Mouse (Mus musculus) neural tube, embryonic 15.5 days (tissue): ENCODE data around the gene Dach1. TPM values are rescaled to one million over a fixed set of nuclear protein-coding genes. Genes with fewer than 3 reads are reported as not detected.

ENCODE experiments used
- ATAC-seq: fragments of 200-750 bp; cut with Nextera tagmentation; 2 replicates; pipeline ENCODE4 v1.8.0; 2017; ENCODE audit warnings: mild to moderate bottlenecking, moderate TSS enrichment, moderate library complexity; ENCODE audit not compliant: low FRiP score
- H3K27ac ChIP-seq: fragments of 300-500 bp; sonication (generic); replicated peaks from 2 replicates; pipeline ENCODE4 v1.5.1; 2015; ENCODE audit warnings: mild to moderate bottlenecking, inconsistent platforms
- H3K27me3 ChIP-seq: fragments of 300-500 bp; sonication (generic); replicated peaks from 2 replicates; pipeline ENCODE4 v1.6.1; 2015; ENCODE audit warnings: inconsistent platforms
- H3K36me3 ChIP-seq: fragments of 300-500 bp; sonication (generic); 2 replicates; pipeline ENCODE4 v1.6.1; 2015; ENCODE audit warnings: inconsistent platforms
- H3K4me1 ChIP-seq: fragments of 300-500 bp; sonication (generic); 2 replicates; pipeline ENCODE4 v1.6.1; 2015; ENCODE audit warnings: inconsistent platforms
- H3K4me2 ChIP-seq: fragments of 300-500 bp; sonication (generic); 2 replicates; pipeline ENCODE4 v1.6.1; 2015; ENCODE audit warnings: inconsistent platforms, mild to moderate bottlenecking, moderate library complexity
- H3K4me3 ChIP-seq: fragments of 300-500 bp; sonication (generic); replicated peaks from 2 replicates; pipeline ENCODE4 v1.5.1; 2015; ENCODE audit warnings: mild to moderate bottlenecking, inconsistent platforms
- H3K9ac ChIP-seq: fragments of 300-500 bp; sonication (generic); replicated peaks from 2 replicates; pipeline ENCODE4 v1.6.1; 2015; ENCODE audit warnings: mild to moderate bottlenecking, inconsistent platforms
- H3K9me3 ChIP-seq: fragments of 300-500 bp; sonication (generic); replicated peaks from 2 replicates; pipeline ENCODE4 v1.6.1; 2016; ENCODE audit warnings: inconsistent platforms
- WGBS: fragments of 180-500 bp; shearing (Covaris S2); methylation state at CpG from one replicate; pipeline ENCODE4 v1.1.7; 2015; ENCODE audit warnings: mixed read lengths; 5-methylcytosine and 5-hydroxymethylcytosine counted together
- polyA plus RNA-seq: library from polyadenylated mRNA; unstranded; fragments of >200 nt; fragmentation: Nextera tagmentation; extraction: Ambion mirVana; gene quantifications from 2 replicates; pipeline ENCODE4 v1.2.1, GENCODE M21; 2015

Dach1 gene
- polyA plus RNA-seq, 1 experiment from 2014 or later = 14.9 TPM

- ATAC-seq = no peak
- Histone ChIP-seq H3K27ac (no peak overlapping the region), H3K9ac (no peak overlapping the region), H3K4me3 (no peak overlapping the region), H3K9me3 (no peaks in the 10 kb centered on the region), H3K27me3 (no peaks in the 10 kb centered on the region), H3K4me1 (no peaks in the 10 kb centered on the region; the same call in 1 of the 2 replicates), H3K4me2 (no peak overlapping the region), H3K36me3 (no peaks in the 10 kb centered on the region)
- 25% methylated on average over 7 of the region's 7 CpGs for WGBS
Observed at GRCm38 (mm10) chr14:98156753-98157152, 12.8 kb downstream of the Dach1 start.

GRCm38 (mm10) chr14:98155725-98156392 lies 13.7 kb downstream of the Dach1 start:
- WGBS = 45% methylated on average over 7 of the region's 7 CpGs
- Histone ChIP-seq H3K4me1 (no peaks in the 10 kb centered on the region; the same call in 1 of the 2 replicates), H3K9me3 (no peaks in the 10 kb centered on the region), H3K4me2 (no peak overlapping the region), H3K9ac (no peak overlapping the region), H3K36me3 (no peaks in the 10 kb centered on the region), H3K27me3 (no peaks in the 10 kb centered on the region), H3K4me3 (no peak overlapping the region), H3K27ac (no peak overlapping the region)
- no peak for ATAC-seq

- Histone ChIP-seq H3K4me3 (no peak overlapping the region), H3K9ac (no peak overlapping the region), H3K4me1 (no peaks in the 10 kb centered on the region; the same call in 1 of the 2 replicates), H3K9me3 (no peaks in the 10 kb centered on the region), H3K4me2 (no peak overlapping the region), H3K27ac (no peak overlapping the region), H3K27me3 (no peaks in the 10 kb centered on the region), H3K36me3 (no peaks in the 10 kb centered on the region)
- no peak for ATAC-seq
- WGBS = 24% methylated on average over 7 of the region's 7 CpGs
Observed at GRCm38 (mm10) chr14:98154832-98155422, 14.6 kb downstream of the Dach1 start.

GRCm38 (mm10) chr14:98141758-98142157 lies 27.8 kb downstream of the Dach1 start:
- no peaks in the 10 kb centered on the region for H3K36me3 ChIP-seq
- peaks cover 7% of the 10 kb centered on the region; the same call in 1 of the 2 replicates for H3K4me1 ChIP-seq
- WGBS = 56% methylated on average over 2 of the region's 2 CpGs
- H3K4me3 ChIP-seq = no peak overlapping the region
- no peaks in the 10 kb centered on the region for H3K27me3 ChIP-seq
- H3K9me3 ChIP-seq = no peaks in the 10 kb centered on the region
- ATAC-seq = no peak
- H3K9ac ChIP-seq = no peak overlapping the region
- no peak overlapping the region for H3K4me2 ChIP-seq
- H3K27ac ChIP-seq = no peak overlapping the region

- H3K27me3 ChIP-seq = no peaks in the 10 kb centered on the region
- no peaks in the 10 kb centered on the region for H3K36me3 ChIP-seq
- H3K27ac ChIP-seq = no peak overlapping the region
- H3K4me2 ChIP-seq = no peak overlapping the region
- no peak for ATAC-seq
- H3K4me1 ChIP-seq = peaks cover 7% of the 10 kb centered on the region; the same call in 1 of the 2 replicates
- no peak overlapping the region for H3K9ac ChIP-seq
- no peak overlapping the region for H3K4me3 ChIP-seq
- 37% methylated on average over 3 of the region's 3 CpGs for WGBS
- H3K9me3 ChIP-seq = no peaks in the 10 kb centered on the region
Observed at GRCm38 (mm10) chr14:98138873-98139665, 30.5 kb downstream of the Dach1 start.

- Histone ChIP-seq H3K27ac (no peak overlapping the region), H3K36me3 (no peaks in the 10 kb centered on the region), H3K9me3 (no peaks in the 10 kb centered on the region), H3K4me3 (no peak overlapping the region), H3K9ac (no peak overlapping the region), H3K4me1 (peaks cover 7% of the 10 kb centered on the region; the same call in 1 of the 2 replicates), H3K4me2 (no peak overlapping the region), H3K27me3 (no peaks in the 10 kb centered on the region)
- ATAC-seq = no peak
- WGBS = 25% methylated on average over 4 of the region's 4 CpGs
Observed at GRCm38 (mm10) chr14:98134546-98134945, 35.0 kb downstream of the Dach1 start.

GRCm38 (mm10) chr14:98123032-98123431 lies 46.5 kb downstream of the Dach1 start:
- no peaks in the 10 kb centered on the region for H3K27me3 ChIP-seq

GRCm38 (mm10) chr14:98116627-98117026 lies 52.9 kb downstream of the Dach1 start:
- Histone ChIP-seq H3K36me3 (no peaks in the 10 kb centered on the region), H3K4me2 (no peak overlapping the region), H3K4me1 (no peaks in the 10 kb centered on the region), H3K4me3 (no peak overlapping the region), H3K9ac (no peak overlapping the region), H3K27me3 (no peaks in the 10 kb centered on the region), H3K9me3 (no peaks in the 10 kb centered on the region), H3K27ac (no peak overlapping the region)
- ATAC-seq = no peak
- WGBS = 31% methylated on average over 1 of the region's 1 CpGs

More at GRCm38 (mm10) chr14:98123032-98123431, 46.5 kb downstream of the Dach1 start:
- Histone ChIP-seq H3K9ac (no peak overlapping the region), H3K27ac (no peak overlapping the region), H3K36me3 (no peaks in the 10 kb centered on the region), H3K9me3 (no peaks in the 10 kb centered on the region), H3K4me2 (no peak overlapping the region), H3K4me1 (no peaks in the 10 kb centered on the region), H3K4me3 (no peak overlapping the region)
- ATAC-seq = no peak
- 68% methylated on average over 1 of the region's 1 CpGs for WGBS

GRCm38 (mm10) chr14:98113106-98113505 lies 56.5 kb downstream of the Dach1 start:
- Histone ChIP-seq H3K27ac (no peak overlapping the region), H3K9me3 (no peaks in the 10 kb centered on the region), H3K4me2 (no peak overlapping the region), H3K4me1 (no peaks in the 10 kb centered on the region), H3K9ac (no peak overlapping the region), H3K4me3 (no peak overlapping the region), H3K36me3 (no peaks in the 10 kb centered on the region), H3K27me3 (no peaks in the 10 kb centered on the region)
- WGBS = 73% methylated on average over 1 of the region's 1 CpGs
- no peak for ATAC-seq

GRCm38 (mm10) chr14:98109929-98110328 lies 59.6 kb downstream of the Dach1 start:
- ATAC-seq = no peak
- Histone ChIP-seq H3K4me2 (no peak overlapping the region), H3K27me3 (no peaks in the 10 kb centered on the region), H3K27ac (no peak overlapping the region), H3K36me3 (no peaks in the 10 kb centered on the region), H3K4me3 (no peak overlapping the region), H3K9ac (no peak overlapping the region), H3K4me1 (peaks cover 3% of the 10 kb centered on the region; the same call in 1 of the 2 replicates), H3K9me3 (no peaks in the 10 kb centered on the region)
- 95% methylated on average over 2 of the region's 2 CpGs for WGBS

- H3K27ac ChIP-seq = no peak overlapping the region
- WGBS = 16% methylated on average over 3 of the region's 3 CpGs
- H3K9me3 ChIP-seq = no peaks in the 10 kb centered on the region
- no peak overlapping the region for H3K4me2 ChIP-seq
- H3K4me1 ChIP-seq = peaks cover 6% of the 10 kb centered on the region; the same call in 1 of the 2 replicates
- H3K36me3 ChIP-seq = no peaks in the 10 kb centered on the region
- H3K9ac ChIP-seq = no peak overlapping the region
- ATAC-seq = no peak
- H3K27me3 ChIP-seq = no peaks in the 10 kb centered on the region
- H3K4me3 ChIP-seq = no peak overlapping the region
Observed at GRCm38 (mm10) chr14:98108764-98109163, 60.8 kb downstream of the Dach1 start.
